Mouse (Mus musculus) kidney, postnatal 0 days (tissue): ENCODE measurements at regions not wholly inside any gene's neighbourhood (a gene's known extent, or its start where the extent isn't known, plus 50 kb on each side); places are given as distances from the start of the nearest gene placed in this dataset.
A peak's percentile ranks its signal among the peaks of the same experiment; 100 is the strongest.

Experiments used
- ATAC-seq: fragments of 200-750 bp; cut with Nextera tagmentation; replicated peaks from 2 replicates; pipeline ENCODE4 v1.8.0; 2017; ENCODE audit warnings: low read depth, moderate number of reproducible peaks, moderate TSS enrichment, moderate library complexity; ENCODE audit not compliant: low FRiP score
- DNase-seq: peaks from one replicate; pipeline ENCODE4 v3.0.0-alpha.2; 2016; ENCODE audit warnings: low spot score
- H3K27ac ChIP-seq: fragments of 300-500 bp; sonication (generic); 2 replicates; pipeline ENCODE4 v1.5.1; 2014; ENCODE audit warnings: mild to moderate bottlenecking
- H3K27me3 ChIP-seq: fragments of 300-500 bp; sonication (generic); 2 replicates; pipeline ENCODE4 v1.6.1; 2014; ENCODE audit warnings: low read length, mixed read lengths; ENCODE audit not compliant: insufficient read depth
- H3K36me3 ChIP-seq: fragments of 300-500 bp; sonication (generic); 2 replicates; pipeline ENCODE4 v1.6.1; 2014; ENCODE audit warnings: low read length, mixed read lengths; ENCODE audit not compliant: insufficient read depth
- H3K4me1 ChIP-seq: fragments of 300-500 bp; sonication (generic); replicated peaks from 2 replicates; pipeline ENCODE4 v1.6.1; 2014; ENCODE audit warnings: antibody characterized with exemption, low read length, mixed read lengths; ENCODE audit not compliant: insufficient read depth
- H3K4me2 ChIP-seq: fragments of 300-500 bp; sonication (generic); 2 replicates; pipeline ENCODE4 v1.6.1; 2014; ENCODE audit warnings: mild to moderate bottlenecking, low read length, moderate library complexity, mixed read lengths
- H3K4me3 ChIP-seq: fragments of 300-500 bp; sonication (generic); replicated peaks from 2 replicates; pipeline ENCODE4 v1.5.1; 2014; ENCODE audit warnings: low read depth, low read length
- H3K9ac ChIP-seq: fragments of 300-500 bp; sonication (generic); 2 replicates; pipeline ENCODE4 v1.6.1; 2014; ENCODE audit warnings: low read depth, low read length
- H3K9me3 ChIP-seq: fragments of 300-500 bp; sonication (generic); replicated peaks from 2 replicates; pipeline ENCODE4 v1.6.1; 2016; ENCODE audit warnings: low read length, inconsistent platforms, mixed read lengths
- CTCF ChIP-seq: IDR thresholded peaks from 2 replicates; pipeline ENCODE4 v1.5.1; 2016; ENCODE audit warnings: antibody characterized with exemption, low read depth, mild to moderate bottlenecking, moderate library complexity
- WGBS: fragments of 180-500 bp; shearing (Covaris S2); extraction: QIAGEN DNeasy Blood & Tissue Kit; methylation state at CpG from one replicate; pipeline ENCODE4 v1.1.7; 2014; 5-methylcytosine and 5-hydroxymethylcytosine counted together

- Histone ChIP-seq H3K27me3 (no peaks in the 10 kb centered on the region), H3K9me3 (no peaks in the 10 kb centered on the region), H3K4me3 (no peak overlapping the region), H3K36me3 (no peaks in the 10 kb centered on the region), H3K9ac (no peak overlapping the region), H3K27ac (no peak overlapping the region), H3K4me2 (no peak overlapping the region), H3K4me1 (no peaks in the 10 kb centered on the region)
- TF ChIP-seq CTCF = no peak
- DNase-seq = no peak
- WGBS = 55% methylated on average over 17 of the region's 17 CpGs
- ATAC-seq = no peak
These were observed 217.6 kb upstream of the Srrm4 start for GRCm38 (mm10) chr5:116809001-116809759.

GRCm38 (mm10) chr5:116797460-116797859 is 205.8 kb upstream of the Srrm4 start:
- Histone ChIP-seq H3K9me3 (no peaks in the 10 kb centered on the region), H3K4me1 (no peaks in the 10 kb centered on the region), H3K27me3 (no peaks in the 10 kb centered on the region), H3K36me3 (no peaks in the 10 kb centered on the region), H3K4me3 (no peak overlapping the region), H3K4me2 (no peak overlapping the region), H3K9ac (no peak overlapping the region), H3K27ac (no peak overlapping the region)
- WGBS = 20% methylated on average over 2 of the region's 2 CpGs
- TF ChIP-seq CTCF = no peak
- no peak for ATAC-seq
- peak; percentile 2 for DNase-seq

- 61% methylated on average over 5 of the region's 5 CpGs for WGBS
- Histone ChIP-seq H3K27ac (no peak overlapping the region), H3K36me3 (no peaks in the 10 kb centered on the region), H3K4me3 (no peak overlapping the region), H3K27me3 (no peaks in the 10 kb centered on the region), H3K4me1 (no peaks in the 10 kb centered on the region), H3K9ac (no peak overlapping the region), H3K4me2 (no peak overlapping the region), H3K9me3 (no peaks in the 10 kb centered on the region)
- DNase-seq (no peak), ATAC-seq (no peak)
- no peak for TF ChIP-seq CTCF
These were observed 203.6 kb upstream of the Srrm4 start for GRCm38 (mm10) chr5:116795169-116795568.

- Histone ChIP-seq H3K9me3 (no peaks in the 10 kb centered on the region), H3K36me3 (no peaks in the 10 kb centered on the region), H3K4me3 (no peak overlapping the region), H3K27me3 (no peaks in the 10 kb centered on the region), H3K4me1 (no peaks in the 10 kb centered on the region), H3K9ac (no peak overlapping the region), H3K4me2 (no peak overlapping the region), H3K27ac (no peak overlapping the region)
- DNase-seq (no peak), ATAC-seq (no peak)
- TF ChIP-seq CTCF = no peak
- WGBS = 33% methylated on average over 8 of the region's 8 CpGs
These were observed 198.8 kb upstream of the Srrm4 start for GRCm38 (mm10) chr5:116790419-116790818.

- Histone ChIP-seq H3K27ac (no peak overlapping the region), H3K27me3 (no peaks in the 10 kb centered on the region), H3K4me1 (no peaks in the 10 kb centered on the region), H3K4me2 (no peak overlapping the region), H3K9ac (no peak overlapping the region), H3K9me3 (no peaks in the 10 kb centered on the region), H3K4me3 (no peak overlapping the region), H3K36me3 (no peaks in the 10 kb centered on the region)
- 48% methylated on average over 9 of the region's 9 CpGs for WGBS
- ATAC-seq (no peak), DNase-seq (no peak)
- TF ChIP-seq CTCF = no peak
These were observed 198.2 kb upstream of the Srrm4 start for GRCm38 (mm10) chr5:116789859-116790258.

GRCm38 (mm10) chr5:116776450-116776849 is 184.8 kb upstream of the Srrm4 start:
- no peak overlapping the region for H3K4me2 ChIP-seq
- no peaks in the 10 kb centered on the region for H3K27me3 ChIP-seq
- ATAC-seq (no peak), DNase-seq (no peak)
- peak; percentile 40; the same call in 1 of the 2 replicates for TF ChIP-seq CTCF
- WGBS = 39% methylated on average over 2 of the region's 2 CpGs
- no peaks in the 10 kb centered on the region for H3K9me3 ChIP-seq
- H3K36me3 ChIP-seq = no peaks in the 10 kb centered on the region
- no peaks in the 10 kb centered on the region for H3K4me1 ChIP-seq
- H3K4me3 ChIP-seq = no peak overlapping the region
- H3K9ac ChIP-seq = no peak overlapping the region
- H3K27ac ChIP-seq = no peak overlapping the region

- WGBS = 76% methylated on average over 2 of the region's 2 CpGs
- H3K27me3 ChIP-seq = no peaks in the 10 kb centered on the region
- no peaks in the 10 kb centered on the region for H3K36me3 ChIP-seq
- ATAC-seq = no peak
- H3K4me2 ChIP-seq = no peak overlapping the region
- H3K27ac ChIP-seq = no peak overlapping the region
- TF ChIP-seq CTCF = no peak
- no peak overlapping the region for H3K9ac ChIP-seq
- H3K9me3 ChIP-seq = no peaks in the 10 kb centered on the region
- no peak for DNase-seq
- no peaks in the 10 kb centered on the region for H3K4me1 ChIP-seq
- H3K4me3 ChIP-seq = no peak overlapping the region
These were observed 174.6 kb upstream of the Srrm4 start for GRCm38 (mm10) chr5:116766261-116766660.
